20 mouse cellular contexts compared by ENCODE assay signal in the genomic region with DNA sequence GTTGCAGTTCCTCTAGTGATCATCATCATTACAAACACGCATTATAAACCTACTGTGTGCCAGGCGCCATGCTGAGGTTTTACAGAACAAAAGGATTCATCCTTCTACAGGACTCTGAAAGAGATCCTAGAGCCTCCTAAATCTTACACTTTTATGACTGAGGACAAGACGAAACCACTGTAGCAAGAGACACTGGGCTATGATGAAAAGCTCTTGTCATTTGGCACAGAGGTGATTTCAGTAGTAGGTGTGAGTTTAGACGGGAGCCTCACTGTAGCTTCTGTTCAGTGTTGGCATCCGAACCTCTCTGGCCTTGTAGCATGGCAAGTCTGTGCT. TPM values are rescaled to one million over a fixed set of nuclear protein-coding genes. Genes with fewer than 3 reads are reported as not detected.
DNase-seq lines count a peak whose midpoint lies in the region; ATAC-seq lines count a peak whose summit lies in the region.
"Had no signal": no experiment of that assay in that cellular context is flagged by ENCODE, and none has a peak within 500 bp of the region (broad histone marks: within the 10 kb centered on the region; RNA-seq: fewer than 3 reads in every experiment).

No protein-coding gene starts in this region.

- H3K9me3 ChIP-seq in forebrain, embryonic 12.5 days, result no peaks in the 10 kb centered on the region
- no peaks in the 10 kb centered on the region for H3K9me3 ChIP-seq in hindbrain, embryonic 10.5 days
- H3K9me3 ChIP-seq in midbrain, embryonic 10.5 days (replicated peaks), result no peaks in the 10 kb centered on the region
- no peaks in the 10 kb centered on the region for H3K9me3 ChIP-seq in neural tube, embryonic 12.5 days
- no peaks in the 10 kb centered on the region for H3K9me3 ChIP-seq in limb, embryonic 10.5 days (replicated peaks)
- H3K9me3 ChIP-seq: heart, embryonic 12.5 days; limb, embryonic 15.5 days; stomach, embryonic 15.5 days had no signal

- no peak overlapping the region for H3K4me3 ChIP-seq in forebrain, embryonic 12.5 days (replicated peaks)
- H3K4me3 ChIP-seq in hindbrain, embryonic 10.5 days, result no peak overlapping the region
- no peak overlapping the region for H3K4me3 ChIP-seq in midbrain, embryonic 10.5 days
- no peak overlapping the region for H3K4me3 ChIP-seq in neural tube, embryonic 12.5 days
- no peak overlapping the region for H3K4me3 ChIP-seq in limb, embryonic 10.5 days
- H3K4me3 ChIP-seq: erythroblast, embryonic 14.5 days; heart, embryonic 12.5 days; limb, embryonic 15.5 days; myocyte; stomach, embryonic 15.5 days had no signal

- peak; percentile 48; the same call in 1 of the 2 replicates for ATAC-seq in forebrain, embryonic 12.5 days (ENCODE audit: low FRiP score)
- ATAC-seq in neural tube, embryonic 12.5 days (ENCODE audit: low FRiP score, low read depth), result peak; percentile 17; the same call in 1 of the 2 replicates
- ATAC-seq: intestine, postnatal 0 days had no signal

- peaks cover 26% of the 10 kb centered on the region for H3K4me1 ChIP-seq in forebrain, embryonic 12.5 days
- peaks cover 40% of the 10 kb centered on the region for H3K4me1 ChIP-seq in hindbrain, embryonic 10.5 days (replicated peaks)
- peaks cover 34% of the 10 kb centered on the region for H3K4me1 ChIP-seq in midbrain, embryonic 10.5 days
- H3K4me1 ChIP-seq in neural tube, embryonic 12.5 days, result peaks cover 3% of the 10 kb centered on the region; the same call in 1 of the 2 replicates
- H3K4me1 ChIP-seq in limb, embryonic 10.5 days, result no peaks in the 10 kb centered on the region
- H3K4me1 ChIP-seq: stomach, embryonic 15.5 days had no signal

- no peaks in the 10 kb centered on the region for H3K27me3 ChIP-seq in forebrain, embryonic 12.5 days
- no peaks in the 10 kb centered on the region for H3K27me3 ChIP-seq in hindbrain, embryonic 10.5 days (ENCODE audit: insufficient read depth, poor library complexity, severe bottlenecking)
- no peaks in the 10 kb centered on the region for H3K27me3 ChIP-seq in midbrain, embryonic 10.5 days (ENCODE audit: low read depth, poor library complexity, severe bottlenecking)
- no peaks in the 10 kb centered on the region for H3K27me3 ChIP-seq in neural tube, embryonic 12.5 days (replicated peaks)
- no peaks in the 10 kb centered on the region for H3K27me3 ChIP-seq in limb, embryonic 10.5 days (ENCODE audit: low read depth, poor library complexity, severe bottlenecking)
- H3K27me3 ChIP-seq: heart, embryonic 12.5 days; limb, embryonic 15.5 days; stomach, embryonic 15.5 days had no signal

- H3K4me2 ChIP-seq in forebrain, embryonic 12.5 days, result no peak overlapping the region
- no peak overlapping the region; the same call in 1 of the 2 replicates for H3K4me2 ChIP-seq in neural tube, embryonic 12.5 days (replicated peaks)
- H3K4me2 ChIP-seq: heart, embryonic 12.5 days; limb, embryonic 15.5 days; stomach, embryonic 15.5 days had no signal

- DNase-seq in hindbrain, embryonic 10.5 days (ENCODE audit: low spot score), result no peak
- no peak for DNase-seq in midbrain, embryonic 10.5 days (ENCODE audit: low spot score)
- DNase-seq in layer of hippocampus, adult 9-10 months (ENCODE audit: low spot score), result no peak
- no peak for DNase-seq in gastrocnemius, postnatal 36 days
- DNase-seq in limb, embryonic 10.5 days (ENCODE audit: low spot score), result no peak
- DNase-seq: adrenal gland, adult 2 months; cerebellum, adult 11 months; cerebellum, postnatal 14 days; kidney, postnatal 10 days; lung, postnatal 10 days; right cerebral cortex, postnatal 14 days; thymus, postnatal 25 days had no signal

- H3K9ac ChIP-seq in forebrain, embryonic 12.5 days, result no peak overlapping the region
- H3K9ac ChIP-seq in neural tube, embryonic 12.5 days, result no peak overlapping the region
- H3K9ac ChIP-seq: heart, embryonic 12.5 days; limb, embryonic 15.5 days; stomach, embryonic 15.5 days had no signal

- intact Hi-C loops in gastrocnemius, postnatal 36 days (cut with DNase I), result no loop called here

- peak overlapping the region; percentile 78; the same call in 1 of the 2 replicates for H3K27ac ChIP-seq in forebrain, embryonic 12.5 days
- peak overlapping the region; percentile 90 for H3K27ac ChIP-seq in hindbrain, embryonic 10.5 days
- H3K27ac ChIP-seq in midbrain, embryonic 10.5 days (replicated peaks), result peak overlapping the region; percentile 86
- no peak overlapping the region for H3K27ac ChIP-seq in neural tube, embryonic 12.5 days
- no peak overlapping the region for H3K27ac ChIP-seq in limb, embryonic 10.5 days
- H3K27ac ChIP-seq: limb, embryonic 15.5 days; stomach, embryonic 15.5 days had no signal

- WGBS in forebrain, embryonic 12.5 days, result 44% methylated on average over 5 of the region's 5 CpGs
- 43% methylated on average over 5 of the region's 5 CpGs for WGBS in hindbrain, embryonic 10.5 days
- WGBS in midbrain, embryonic 10.5 days, result 50% methylated on average over 5 of the region's 5 CpGs
- WGBS in neural tube, embryonic 12.5 days, result 23% methylated on average over 5 of the region's 5 CpGs
- WGBS in limb, embryonic 10.5 days, result 49% methylated on average over 5 of the region's 5 CpGs

- H3K36me3 ChIP-seq in forebrain, embryonic 12.5 days (replicated peaks), result peaks cover 19% of the 10 kb centered on the region
- H3K36me3 ChIP-seq in hindbrain, embryonic 10.5 days, result peaks cover 24% of the 10 kb centered on the region
- H3K36me3 ChIP-seq in midbrain, embryonic 10.5 days, result peaks cover 16% of the 10 kb centered on the region
- H3K36me3 ChIP-seq in neural tube, embryonic 12.5 days, result peaks cover 21% of the 10 kb centered on the region
- 0 out of 2 replicates have a peak, but pooled peaks cover 2% of the 10 kb centered on the region for H3K36me3 ChIP-seq in limb, embryonic 10.5 days
- H3K36me3 ChIP-seq: stomach, embryonic 15.5 days had no signal

RNA-seq across cellular contexts. Expression of a gene that starts 48.5 kb away (rescaled TPM):
- polyA plus RNA-seq in forebrain, embryonic 12.5 days (2016; fragmentation: Nextera tagmentation; extraction: Ambion mirVana), result 70.0 and 72.3 TPM in 2 replicates
- 69.4 and 75.4 TPM in 2 replicates for polyA plus RNA-seq in hindbrain, embryonic 10.5 days (2016; fragmentation: Nextera tagmentation; extraction: Ambion mirVana)
- 76.8 and 78.1 TPM in 2 replicates for polyA plus RNA-seq in midbrain, embryonic 10.5 days (2016; fragmentation: Nextera tagmentation; extraction: Ambion mirVana)
- 65.7 and 70.2 TPM in 2 replicates for polyA plus RNA-seq in neural tube, embryonic 12.5 days (2016; fragmentation: Nextera tagmentation; extraction: Ambion mirVana)
- 10 to 100 TPM; 19.0 to 19.3 TPM for total RNA-seq in gastrocnemius, postnatal 36 days (2021)
- polyA plus RNA-seq in limb, embryonic 10.5 days (2016; fragmentation: Nextera tagmentation; extraction: Ambion mirVana), result 82.8 and 88.9 TPM in 2 replicates

Comparison
In these comparisons a context has a peak if more than half of its experiments do, and no peak if none do; other contexts are left out.
1. H3K27ac ChIP-seq: peak in forebrain, embryonic 12.5 days (single experiment), hindbrain, embryonic 10.5 days (single experiment) and midbrain, embryonic 10.5 days (single experiment); none in neural tube, embryonic 12.5 days (single experiment) and limb, embryonic 10.5 days (single experiment).